Mouse (Mus musculus) hindbrain, embryonic 15.5 days (tissue): ENCODE results near the gene Pibf1. TPM values are rescaled to one million over a fixed set of nuclear protein-coding genes. Genes with fewer than 3 reads are reported as not detected.

Experiments used
- ATAC-seq: fragments of 200-750 bp; cut with Nextera tagmentation; 2 replicates; pipeline ENCODE4 v1.8.0; 2017; ENCODE audit warnings: low read depth, moderate number of reproducible peaks, moderate TSS enrichment; ENCODE audit not compliant: low FRiP score
- H3K27ac ChIP-seq: fragments of 300-500 bp; sonication (generic); replicated peaks from 2 replicates; pipeline ENCODE4 v1.5.1; 2015; ENCODE audit warnings: mild to moderate bottlenecking, inconsistent platforms
- H3K27me3 ChIP-seq: fragments of 300-500 bp; sonication (generic); 2 replicates; pipeline ENCODE4 v1.6.1; 2015; ENCODE audit warnings: control low read depth, inconsistent platforms
- H3K36me3 ChIP-seq: fragments of 300-500 bp; sonication (generic); 2 replicates; pipeline ENCODE4 v1.6.1; 2015; ENCODE audit warnings: control low read depth, inconsistent platforms
- H3K4me1 ChIP-seq: fragments of 300-500 bp; sonication (generic); replicated peaks from 2 replicates; pipeline ENCODE4 v1.6.1; 2015; ENCODE audit warnings: control low read depth, inconsistent platforms
- H3K4me2 ChIP-seq: fragments of 300-500 bp; sonication (generic); 2 replicates; pipeline ENCODE4 v1.6.1; 2015; ENCODE audit warnings: moderate library complexity, mild to moderate bottlenecking, inconsistent platforms
- H3K4me3 ChIP-seq: fragments of 300-500 bp; sonication (generic); 2 replicates; pipeline ENCODE4 v1.5.1; 2015; ENCODE audit warnings: mild to moderate bottlenecking, inconsistent platforms
- H3K9ac ChIP-seq: fragments of 300-500 bp; sonication (generic); 2 replicates; pipeline ENCODE4 v1.6.1; 2015; ENCODE audit warnings: inconsistent platforms
- H3K9me3 ChIP-seq: fragments of 300-500 bp; sonication (generic); 2 replicates; pipeline ENCODE4 v1.6.1; 2016; ENCODE audit warnings: control low read depth, inconsistent platforms
- WGBS: fragments of 180-500 bp; shearing (Covaris S2); methylation state at CpG from one replicate; pipeline ENCODE4 v1.1.7; 2015; 5-methylcytosine and 5-hydroxymethylcytosine counted together
- polyA plus RNA-seq: library from polyadenylated mRNA; unstranded; fragments of >200 nt; fragmentation: Nextera tagmentation; extraction: Ambion mirVana; gene quantifications from 2 replicates; pipeline ENCODE4 v1.2.1, GENCODE M21; 2015

Gene Pibf1
- polyA plus RNA-seq, 1 experiment from 2014 or later, result 17.1 TPM

- no peak for ATAC-seq
- Histone ChIP-seq H3K4me3 (no peak overlapping the region), H3K4me1 (no peaks in the 10 kb centered on the region), H3K36me3 (peaks cover 3% of the 10 kb centered on the region; the same call in 1 of the 2 replicates), H3K27ac (no peak overlapping the region), H3K4me2 (no peak overlapping the region), H3K9ac (no peak overlapping the region), H3K27me3 (no peaks in the 10 kb centered on the region), H3K9me3 (no peaks in the 10 kb centered on the region)
- WGBS, result 95% methylated on average over 4 of the region's 4 CpGs
Observed at GRCm38 (mm10) chr14:99225929-99226328, 126.7 kb downstream of the Pibf1 start.

GRCm38 (mm10) chr14:99229071-99229780 lies 130.0 kb downstream of the Pibf1 start:
- WGBS, result 92% methylated on average over 11 of the region's 11 CpGs
- H3K4me2 ChIP-seq, result no peak overlapping the region
- no peaks in the 10 kb centered on the region for H3K27me3 ChIP-seq
- no peak overlapping the region for H3K27ac ChIP-seq
- H3K4me3 ChIP-seq, result no peak overlapping the region
- H3K36me3 ChIP-seq, result no peaks in the 10 kb centered on the region
- H3K9me3 ChIP-seq, result no peaks in the 10 kb centered on the region
- no peak for ATAC-seq
- H3K4me1 ChIP-seq, result no peaks in the 10 kb centered on the region
- H3K9ac ChIP-seq, result no peak overlapping the region

GRCm38 (mm10) chr14:99233056-99233455 lies 133.8 kb downstream of the Pibf1 start:
- no peak for ATAC-seq
- no peaks in the 10 kb centered on the region for H3K9me3 ChIP-seq
- no peak overlapping the region for H3K9ac ChIP-seq
- no peak overlapping the region for H3K4me2 ChIP-seq
- H3K4me3 ChIP-seq, result no peak overlapping the region
- no peak overlapping the region for H3K27ac ChIP-seq
- WGBS, result 97% methylated on average over 3 of the region's 3 CpGs
- no peaks in the 10 kb centered on the region for H3K4me1 ChIP-seq
- no peaks in the 10 kb centered on the region for H3K36me3 ChIP-seq
- no peaks in the 10 kb centered on the region for H3K27me3 ChIP-seq

- Histone ChIP-seq H3K4me3 (no peak overlapping the region), H3K9ac (no peak overlapping the region), H3K9me3 (no peaks in the 10 kb centered on the region), H3K4me1 (no peaks in the 10 kb centered on the region), H3K27me3 (no peaks in the 10 kb centered on the region), H3K36me3 (no peaks in the 10 kb centered on the region), H3K4me2 (no peak overlapping the region), H3K27ac (no peak overlapping the region)
- ATAC-seq, result no peak
- WGBS, result 82% methylated on average over 5 of the region's 5 CpGs
Observed at GRCm38 (mm10) chr14:99237115-99237514, 137.9 kb downstream of the Pibf1 start.

GRCm38 (mm10) chr14:99240563-99240962 lies 141.3 kb downstream of the Pibf1 start:
- 84% methylated on average over 11 of the region's 11 CpGs for WGBS

GRCm38 (mm10) chr14:99244508-99244907 lies 145.3 kb downstream of the Pibf1 start:
- Histone ChIP-seq H3K9ac (no peak overlapping the region), H3K36me3 (peaks cover 4% of the 10 kb centered on the region; the same call in 1 of the 2 replicates), H3K4me1 (no peaks in the 10 kb centered on the region), H3K4me3 (no peak overlapping the region), H3K27ac (no peak overlapping the region), H3K27me3 (no peaks in the 10 kb centered on the region), H3K4me2 (no peak overlapping the region), H3K9me3 (no peaks in the 10 kb centered on the region)
- 84% methylated on average over 3 of the region's 3 CpGs for WGBS
- ATAC-seq, result no peak

More at GRCm38 (mm10) chr14:99240563-99240962, 141.3 kb downstream of the Pibf1 start:
- Histone ChIP-seq H3K9ac (no peak overlapping the region), H3K27ac (no peak overlapping the region), H3K4me3 (no peak overlapping the region), H3K9me3 (no peaks in the 10 kb centered on the region), H3K4me2 (no peak overlapping the region), H3K36me3 (peaks cover 4% of the 10 kb centered on the region; the same call in 1 of the 2 replicates), H3K4me1 (no peaks in the 10 kb centered on the region), H3K27me3 (no peaks in the 10 kb centered on the region)
- no peak for ATAC-seq

- no peak for ATAC-seq
- H3K4me2 ChIP-seq, result no peak overlapping the region
- H3K9me3 ChIP-seq, result no peaks in the 10 kb centered on the region
- H3K36me3 ChIP-seq, result no peaks in the 10 kb centered on the region
- no peak overlapping the region for H3K4me3 ChIP-seq
- no peak overlapping the region for H3K9ac ChIP-seq
- 96% methylated on average over 12 of the region's 12 CpGs for WGBS
- no peaks in the 10 kb centered on the region for H3K27me3 ChIP-seq
- H3K4me1 ChIP-seq, result no peaks in the 10 kb centered on the region
- no peak overlapping the region for H3K27ac ChIP-seq
Observed at GRCm38 (mm10) chr14:99262026-99262425, 162.8 kb downstream of the Pibf1 start.

- Histone ChIP-seq H3K4me1 (no peaks in the 10 kb centered on the region), H3K9me3 (no peaks in the 10 kb centered on the region), H3K27me3 (no peaks in the 10 kb centered on the region), H3K4me3 (no peak overlapping the region), H3K36me3 (no peaks in the 10 kb centered on the region), H3K27ac (no peak overlapping the region), H3K9ac (no peak overlapping the region), H3K4me2 (no peak overlapping the region)
- no peak for ATAC-seq
- WGBS, result 96% methylated on average over 6 of the region's 6 CpGs
Observed at GRCm38 (mm10) chr14:99263816-99264215, 164.6 kb downstream of the Pibf1 start.

GRCm38 (mm10) chr14:99265791-99266190 lies 166.6 kb downstream of the Pibf1 start:
- no peaks in the 10 kb centered on the region for H3K36me3 ChIP-seq
- H3K27me3 ChIP-seq, result no peaks in the 10 kb centered on the region
- no peak overlapping the region for H3K27ac ChIP-seq
- H3K9ac ChIP-seq, result no peak overlapping the region
- no peaks in the 10 kb centered on the region for H3K4me1 ChIP-seq
- no peaks in the 10 kb centered on the region for H3K9me3 ChIP-seq
- H3K4me3 ChIP-seq, result no peak overlapping the region
- no peak for ATAC-seq
- no peak overlapping the region for H3K4me2 ChIP-seq
- 92% methylated on average over 14 of the region's 14 CpGs for WGBS

- Histone ChIP-seq H3K9me3 (no peaks in the 10 kb centered on the region), H3K36me3 (no peaks in the 10 kb centered on the region), H3K9ac (no peak overlapping the region), H3K4me3 (no peak overlapping the region), H3K4me1 (no peaks in the 10 kb centered on the region), H3K27ac (no peak overlapping the region), H3K4me2 (no peak overlapping the region), H3K27me3 (no peaks in the 10 kb centered on the region)
- no peak for ATAC-seq
- 47% methylated on average over 5 of the region's 5 CpGs for WGBS
Observed at GRCm38 (mm10) chr14:99266749-99267148, 167.5 kb downstream of the Pibf1 start.

GRCm38 (mm10) chr14:99274056-99274455 lies 174.8 kb downstream of the Pibf1 start:
- H3K36me3 ChIP-seq, result no peaks in the 10 kb centered on the region
- H3K9me3 ChIP-seq, result no peaks in the 10 kb centered on the region
- WGBS, result 88% methylated on average over 2 of the region's 2 CpGs
- H3K27ac ChIP-seq, result no peak overlapping the region
- no peak for ATAC-seq
- H3K4me2 ChIP-seq, result no peak overlapping the region
- H3K4me3 ChIP-seq, result no peak overlapping the region
- no peaks in the 10 kb centered on the region for H3K27me3 ChIP-seq
- H3K4me1 ChIP-seq, result no peaks in the 10 kb centered on the region
- H3K9ac ChIP-seq, result no peak overlapping the region

GRCm38 (mm10) chr14:99275827-99276226 lies 176.6 kb downstream of the Pibf1 start:
- Histone ChIP-seq H3K9me3 (no peaks in the 10 kb centered on the region), H3K36me3 (no peaks in the 10 kb centered on the region), H3K4me2 (no peak overlapping the region), H3K4me1 (no peaks in the 10 kb centered on the region), H3K4me3 (no peak overlapping the region), H3K27ac (no peak overlapping the region), H3K9ac (no peak overlapping the region), H3K27me3 (no peaks in the 10 kb centered on the region)
- 31% methylated on average over 4 of the region's 4 CpGs for WGBS
- no peak for ATAC-seq

GRCm38 (mm10) chr14:99278312-99278711 lies 179.1 kb downstream of the Pibf1 start:
- H3K4me2 ChIP-seq, result no peak overlapping the region
- no peaks in the 10 kb centered on the region for H3K36me3 ChIP-seq
- no peak overlapping the region for H3K4me3 ChIP-seq
- no peak for ATAC-seq
- no peak overlapping the region for H3K9ac ChIP-seq
- no peaks in the 10 kb centered on the region for H3K9me3 ChIP-seq
- H3K27ac ChIP-seq, result no peak overlapping the region
- WGBS, result 17% methylated on average over 9 of the region's 9 CpGs
- no peaks in the 10 kb centered on the region for H3K27me3 ChIP-seq
- H3K4me1 ChIP-seq, result no peaks in the 10 kb centered on the region
